Mouse (Mus musculus) heart, postnatal 0 days (tissue): ENCODE measurements around the gene Plb1. TPM values are rescaled to one million over a fixed set of nuclear protein-coding genes. Genes with fewer than 3 reads are reported as not detected.
A peak's percentile ranks its signal among the peaks of the same experiment; 100 is the strongest.

Experiments used
- ATAC-seq: fragments of 200-750 bp; cut with Nextera tagmentation; 2 replicates; pipeline ENCODE4 v1.8.0; 2017; ENCODE audit warnings: low read depth, moderate number of reproducible peaks, moderate library complexity; ENCODE audit not compliant: insufficient read depth
- DNase-seq: peaks from one replicate; pipeline ENCODE4 v3.0.0-alpha.2; 2016; ENCODE audit warnings: low spot score
- H3K27ac ChIP-seq: fragments of 300-500 bp; sonication (generic); 2 replicates; pipeline ENCODE4 v1.5.1; 2014; ENCODE audit warnings: low read depth, mild to moderate bottlenecking
- H3K27me3 ChIP-seq: fragments of 300-500 bp; sonication (generic); 2 replicates; pipeline ENCODE4 v1.6.1; 2014; ENCODE audit warnings: low read length, mixed read lengths; ENCODE audit not compliant: control insufficient read depth, insufficient read depth
- H3K36me3 ChIP-seq: fragments of 300-500 bp; sonication (generic); replicated peaks from 2 replicates; pipeline ENCODE4 v1.6.1; 2014; ENCODE audit warnings: low read length, mixed read lengths; ENCODE audit not compliant: control insufficient read depth, insufficient read depth
- H3K4me1 ChIP-seq: fragments of 300-500 bp; sonication (generic); 2 replicates; pipeline ENCODE4 v1.6.1; 2014; ENCODE audit warnings: antibody characterized with exemption; ENCODE audit not compliant: control insufficient read depth, insufficient read depth
- H3K4me2 ChIP-seq: fragments of 300-500 bp; sonication (generic); 2 replicates; pipeline ENCODE4 v1.6.1; 2014; ENCODE audit warnings: low read depth, mild to moderate bottlenecking, low read length, moderate library complexity
- H3K4me3 ChIP-seq: fragments of 300-500 bp; sonication (generic); 2 replicates; pipeline ENCODE4 v1.5.1; 2014; ENCODE audit warnings: low read depth, low read length
- H3K9ac ChIP-seq: fragments of 300-500 bp; sonication (generic); replicated peaks from 2 replicates; pipeline ENCODE4 v1.6.1; 2014; ENCODE audit warnings: low read depth, low read length, mixed read lengths
- H3K9me3 ChIP-seq: fragments of 300-500 bp; sonication (generic); replicated peaks from 2 replicates; pipeline ENCODE4 v1.6.1; 2016; ENCODE audit warnings: low read length; ENCODE audit not compliant: control insufficient read depth
- CTCF ChIP-seq: IDR thresholded peaks from 2 replicates; pipeline ENCODE4 v1.5.1; 2016; ENCODE audit warnings: antibody characterized with exemption, control low read depth, low read depth
- EP300 ChIP-seq: IDR thresholded peaks from 2 replicates; pipeline ENCODE4 v1.6.1; 2016; ENCODE audit warnings: antibody characterized with exemption, low read depth
- WGBS: fragments of 180-500 bp; shearing (Covaris S2); extraction: QIAGEN DNeasy Blood & Tissue Kit; methylation state at CpG from one replicate; pipeline ENCODE4 v1.1.7; 2014; 5-methylcytosine and 5-hydroxymethylcytosine counted together
- polyA plus RNA-seq: library from polyadenylated mRNA; unstranded; fragments of >200 nt; fragmentation: Nextera tagmentation; extraction: Ambion mirVana; gene quantifications from 2 replicates; pipeline ENCODE4 v1.2.1, GENCODE M21; 2015
- total RNA-seq: library from RNA; depleted of rRNA; stranded (reverse); fragments of >200 nt; gene quantifications from 2 replicates; pipeline ENCODE4 v1.2.3, GENCODE M21; 2014; ENCODE audit warnings: low replicate concordance

The Plb1 gene
- total and polyA plus RNA-seq, 2 experiments from 2014 or later: 1.4 to 2.8 TPM

DNA sequence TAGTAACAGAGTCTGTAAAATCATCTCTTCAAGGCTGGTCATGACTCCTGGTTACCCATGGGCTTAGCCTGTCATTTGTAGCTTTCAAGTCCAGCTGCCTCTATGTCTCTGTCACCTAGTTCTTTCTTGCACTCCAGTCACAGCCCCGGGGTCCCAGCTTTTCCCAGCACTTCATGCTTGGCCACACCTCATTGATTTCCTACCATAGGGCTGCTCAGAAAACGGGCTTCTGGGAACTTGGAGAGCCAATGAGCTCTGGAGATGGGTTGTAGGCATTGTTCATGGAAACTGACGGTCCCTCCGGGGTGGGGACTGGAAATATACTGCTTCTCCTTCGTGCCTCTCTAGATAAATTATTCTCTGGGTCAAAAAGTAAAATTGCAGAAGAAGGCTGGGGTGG lies 28.2 kb downstream of the Plb1 start:
- ATAC-seq: no peak
- H3K27ac ChIP-seq: no peak overlapping the region
- DNase-seq: no peak
- no peaks in the 10 kb centered on the region for H3K27me3 ChIP-seq
- 63% methylated on average over 5 of the region's 5 CpGs for WGBS
- H3K4me2 ChIP-seq: no peak overlapping the region
- no peaks in the 10 kb centered on the region for H3K4me1 ChIP-seq
- TF ChIP-seq EP300 (no peak), CTCF (no peak)
- no peak overlapping the region for H3K9ac ChIP-seq
- H3K9me3 ChIP-seq: no peaks in the 10 kb centered on the region
- H3K36me3 ChIP-seq: no peaks in the 10 kb centered on the region
- H3K4me3 ChIP-seq: no peak overlapping the region

DNA sequence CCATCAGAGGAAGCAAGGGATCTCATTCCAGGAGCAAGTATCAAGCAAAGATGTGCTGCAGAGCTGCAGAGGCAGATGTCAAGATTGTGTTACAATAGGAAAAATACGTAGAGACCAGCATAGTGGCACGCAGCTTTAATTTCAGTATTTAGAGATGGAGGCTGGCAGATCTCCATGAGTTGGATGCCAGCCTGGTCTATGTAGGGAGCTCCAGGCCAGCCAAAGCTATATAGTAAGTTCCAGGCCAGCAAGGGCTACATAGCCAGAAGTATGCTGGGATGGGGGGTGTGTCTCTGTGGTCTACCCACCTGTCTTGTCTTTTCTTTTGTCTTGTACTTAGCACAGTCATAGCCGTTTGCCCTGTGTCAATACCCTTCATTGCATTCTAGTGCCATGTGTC lies 28.7 kb downstream of the Plb1 start:
- H3K4me3 ChIP-seq: no peak overlapping the region
- H3K27me3 ChIP-seq: no peaks in the 10 kb centered on the region
- WGBS: 69% methylated on average over 3 of the region's 3 CpGs
- no peak overlapping the region for H3K4me2 ChIP-seq
- H3K36me3 ChIP-seq: no peaks in the 10 kb centered on the region
- no peak overlapping the region for H3K9ac ChIP-seq
- H3K4me1 ChIP-seq: no peaks in the 10 kb centered on the region
- DNase-seq (no peak), ATAC-seq (no peak)
- no peak overlapping the region for H3K27ac ChIP-seq
- TF ChIP-seq CTCF: no peak
- TF ChIP-seq EP300: no peak
- no peaks in the 10 kb centered on the region for H3K9me3 ChIP-seq

DNA sequence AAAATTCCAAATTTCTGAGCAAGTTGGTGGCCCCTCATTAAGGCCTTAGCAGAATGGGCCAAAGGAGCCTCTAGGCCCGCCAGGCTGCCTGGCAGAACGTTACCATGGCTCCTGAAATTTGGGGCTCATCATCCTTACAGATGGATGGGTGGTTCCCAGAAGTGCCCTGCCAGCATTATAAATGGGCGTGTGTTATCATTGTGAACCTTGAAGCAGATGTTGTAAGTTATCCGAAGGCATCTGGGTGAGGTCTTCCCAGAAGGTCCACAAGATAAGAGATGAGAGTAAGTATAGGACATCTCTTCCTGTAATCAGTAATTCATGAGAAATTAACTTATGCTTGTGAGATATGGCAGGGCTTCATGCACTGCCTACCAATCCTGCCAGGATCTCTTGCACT lies 30.0 kb downstream of the Plb1 start:
- H3K4me2 ChIP-seq: no peak overlapping the region
- no peaks in the 10 kb centered on the region for H3K36me3 ChIP-seq
- 80% methylated on average over 4 of the region's 4 CpGs for WGBS
- H3K9me3 ChIP-seq: peaks cover 5% of the 10 kb centered on the region; the same call in 1 of the 2 replicates
- no peaks in the 10 kb centered on the region for H3K27me3 ChIP-seq
- DNase-seq (no peak), ATAC-seq (no peak)
- no peak overlapping the region for H3K27ac ChIP-seq
- H3K4me1 ChIP-seq: no peaks in the 10 kb centered on the region
- TF ChIP-seq CTCF: no peak
- TF ChIP-seq EP300: no peak
- H3K9ac ChIP-seq: no peak overlapping the region
- no peak overlapping the region for H3K4me3 ChIP-seq

DNA sequence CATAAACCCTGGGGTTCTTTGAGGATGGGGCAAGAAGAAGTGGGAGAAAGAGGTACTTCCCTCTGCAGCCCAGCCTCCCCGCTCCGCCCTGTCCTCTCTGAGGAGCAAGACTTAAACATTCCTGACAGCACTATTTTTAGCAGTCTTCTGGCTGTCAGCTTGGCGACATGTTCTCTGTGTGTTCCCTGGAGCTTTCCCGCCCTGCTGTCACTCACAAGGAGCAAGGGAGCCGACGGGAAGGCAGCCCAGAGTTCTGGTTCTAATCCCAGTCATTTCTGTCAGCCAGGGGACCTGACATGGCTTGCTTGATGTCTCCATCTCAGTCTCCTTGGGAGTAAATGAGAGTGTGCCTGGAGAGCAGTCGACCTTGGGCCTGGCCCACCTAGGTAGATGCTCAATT lies 40.0 kb downstream of the Plb1 start:
- TF ChIP-seq EP300 (no peak), CTCF (no peak)
- no peaks in the 10 kb centered on the region for H3K27me3 ChIP-seq
- no peaks in the 10 kb centered on the region for H3K36me3 ChIP-seq
- H3K4me3 ChIP-seq: no peak overlapping the region
- H3K4me2 ChIP-seq: no peak overlapping the region
- H3K9me3 ChIP-seq: no peaks in the 10 kb centered on the region
- WGBS: 12% methylated on average over 7 of the region's 7 CpGs
- peak overlapping the region; percentile 77 for H3K27ac ChIP-seq
- no peak overlapping the region for H3K9ac ChIP-seq
- H3K4me1 ChIP-seq: peaks cover 14% of the 10 kb centered on the region
- ATAC-seq (peak; percentile 88), DNase-seq (peak; percentile 79)

DNA sequence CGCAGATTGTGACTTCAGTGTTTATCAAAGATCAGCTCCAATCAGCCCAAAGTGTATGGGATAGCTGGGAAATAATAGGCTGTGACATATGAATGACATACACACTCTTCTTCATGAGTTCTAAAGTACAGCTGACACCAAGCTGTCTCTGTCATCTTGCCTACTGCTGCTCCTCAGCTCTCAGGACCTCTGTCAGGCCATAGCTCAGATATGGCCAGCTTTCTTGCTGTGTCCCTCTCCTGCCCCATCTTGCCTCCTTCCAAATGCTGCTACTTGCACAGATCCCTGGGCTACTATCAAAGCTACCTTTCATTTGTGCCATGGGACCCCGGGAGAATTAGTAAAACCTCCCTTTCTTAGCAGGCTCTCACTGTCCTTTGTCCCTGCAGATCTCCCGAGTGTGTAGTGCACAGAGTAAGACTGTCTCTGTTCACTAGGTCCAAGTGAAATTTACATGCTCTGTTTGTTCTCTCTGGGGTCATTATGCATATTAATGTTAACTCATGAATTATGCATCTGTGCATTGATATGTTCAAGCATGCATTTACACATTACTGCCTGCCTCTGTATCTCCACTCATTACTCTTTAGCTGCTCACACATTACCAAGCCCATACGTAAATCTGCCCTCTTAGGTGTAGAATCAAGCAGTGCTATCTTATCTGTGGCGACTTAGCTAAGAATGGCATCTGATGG lies 45.6 kb downstream of the Plb1 start:
- no peak for TF ChIP-seq EP300
- no peak for TF ChIP-seq CTCF
- Histone ChIP-seq H3K27me3 (no peaks in the 10 kb centered on the region), H3K9me3 (no peaks in the 10 kb centered on the region), H3K4me3 (no peak overlapping the region), H3K9ac (no peak overlapping the region), H3K36me3 (no peaks in the 10 kb centered on the region), H3K27ac (no peak overlapping the region), H3K4me2 (no peak overlapping the region), H3K4me1 (peaks cover 2% of the 10 kb centered on the region)
- 64% methylated on average over 5 of the region's 5 CpGs for WGBS
- DNase-seq: no peak
- ATAC-seq: no peak

DNA sequence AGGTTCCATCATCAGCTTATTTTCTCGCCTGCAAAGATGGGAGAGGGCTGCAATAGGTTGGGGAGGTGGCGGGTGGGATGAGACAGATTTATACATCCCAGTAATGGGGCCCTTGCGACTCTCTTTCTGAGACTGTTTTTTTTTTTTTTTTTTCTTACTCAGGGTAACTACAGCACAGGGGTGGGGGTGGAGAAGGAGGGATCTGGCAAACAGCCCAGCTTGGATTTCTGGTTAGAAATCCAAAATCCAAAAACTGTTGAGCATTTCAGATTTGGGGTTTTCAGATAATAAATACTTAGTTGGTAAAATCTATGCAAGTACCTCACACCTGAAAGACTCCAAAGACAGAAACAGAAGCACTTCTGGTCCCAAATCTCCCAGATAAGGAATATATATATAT lies 47.6 kb downstream of the Plb1 start:
- no peaks in the 10 kb centered on the region for H3K36me3 ChIP-seq
- H3K27ac ChIP-seq: no peak overlapping the region
- H3K27me3 ChIP-seq: no peaks in the 10 kb centered on the region
- H3K9me3 ChIP-seq: no peaks in the 10 kb centered on the region
- TF ChIP-seq CTCF (no peak), EP300 (no peak)
- DNase-seq (no peak), ATAC-seq (no peak)
- no peak overlapping the region for H3K4me3 ChIP-seq
- no peak overlapping the region for H3K4me2 ChIP-seq
- no peak overlapping the region for H3K9ac ChIP-seq
- H3K4me1 ChIP-seq: no peaks in the 10 kb centered on the region
- WGBS: 65% methylated on average over 3 of the region's 3 CpGs
